Comparison of ENCODE assay signal across 8 mouse cellular contexts in the genomic region with DNA sequence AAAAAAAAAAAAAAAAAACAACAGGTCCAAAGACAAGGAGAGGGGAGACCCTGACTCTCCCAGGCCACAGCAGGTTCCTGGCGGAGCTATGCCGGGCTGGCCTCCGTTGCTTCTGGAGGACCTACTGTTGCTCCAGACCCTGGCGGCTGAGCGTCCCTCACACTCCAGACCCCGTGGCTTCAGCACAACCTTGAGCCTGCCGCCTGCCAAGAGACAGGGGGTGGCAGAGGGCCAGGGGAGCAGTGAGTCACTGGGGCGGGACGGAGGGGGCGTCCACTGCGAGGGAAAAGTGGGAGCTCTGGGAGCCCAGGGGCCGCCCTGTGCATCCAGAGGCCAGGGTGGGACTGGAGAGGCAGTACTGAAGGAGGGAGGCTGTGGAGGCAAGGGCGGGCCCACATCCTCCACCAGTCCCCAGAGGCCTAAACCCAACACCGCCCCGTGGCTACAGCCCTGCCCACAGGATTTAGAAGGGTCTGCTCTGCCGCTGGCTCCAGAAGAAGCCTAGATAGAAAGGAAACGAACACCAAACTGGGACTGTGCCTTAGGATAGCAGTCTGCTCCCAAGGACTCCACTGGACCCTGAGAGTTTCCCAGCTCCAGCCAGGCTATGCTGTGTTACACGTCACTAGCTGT.
A peak's percentile ranks its signal among the peaks of the same experiment; 100 is the strongest.
DNase-seq lines count a peak whose midpoint lies in the region; ATAC-seq and TF ChIP-seq lines count a peak whose summit lies in the region.

No protein-coding gene starts in this region.

- H3K4me3 ChIP-seq in lung, postnatal 0 days (ENCODE audit: low read depth, low read length), result peak overlapping the region; percentile 19; the same call in 1 of the 2 replicates

- peaks cover 7% of the 10 kb centered on the region for H3K4me1 ChIP-seq in lung, postnatal 0 days (ENCODE audit: insufficient read depth, low read depth, low read length)

- H3K36me3 ChIP-seq in lung, postnatal 0 days (ENCODE audit: insufficient read depth, low read length), result no peaks in the 10 kb centered on the region

- H3K27me3 ChIP-seq in lung, postnatal 0 days (replicated peaks; ENCODE audit: insufficient read depth, low read length), result no peaks in the 10 kb centered on the region

- peak overlapping the region; percentile 82 for H3K27ac ChIP-seq in lung, postnatal 0 days (ENCODE audit: low read length)

- WGBS in lung, postnatal 0 days, result 16% methylated on average over 17 of the region's 18 CpGs

- H3K9ac ChIP-seq in lung, postnatal 0 days (replicated peaks; ENCODE audit: low read depth), result no peak overlapping the region

- no peaks in the 10 kb centered on the region for H3K9me3 ChIP-seq in lung, postnatal 0 days (ENCODE audit: low read length)

- H3K4me2 ChIP-seq in lung, postnatal 0 days (replicated peaks; ENCODE audit: low read depth, low read length), result peak overlapping the region; percentile 38; the same call in 1 of the 2 replicates

- peak; percentile 96 for DNase-seq in Muller cell, postnatal 12 days (ENCODE audit: inconsistent ontology term)
- DNase-seq in cerebellum, adult 11-12 months, result peak; percentile 80
- DNase-seq in frontal cortex, postnatal 14 days (ENCODE audit: low spot score in 2 of 2), result peak; percentile 33 to 49
- peak; percentile 56 for DNase-seq in layer of hippocampus, adult 9-11 months
- DNase-seq in lung, postnatal 0 days (ENCODE audit: low spot score), result peak; percentile 95
- peak; percentile 31 for DNase-seq in right cerebral cortex, postnatal 25 days

- ATAC-seq in hematopoietic stem cell, adult 5-6 weeks (replicated peaks in 1 of 2; ENCODE audit: insufficient read depth in 1 of 2, low FRiP score in 2 of 2, low TSS enrichment in 1 of 2, low read depth in 1 of 2, poor library complexity in 2 of 2, severe bottlenecking in 2 of 2), result peak; percentile 6 to 9; a peak in 1 of 4 replicates
- peak; percentile 94 for ATAC-seq in lung, postnatal 0 days
- ATAC-seq in megakaryocyte progenitor cell, adult 5-6 weeks (replicated peaks; ENCODE audit: poor library complexity), result no peak

- TF ChIP-seq EP300 in lung, postnatal 0 days (IDR thresholded peaks at IDR 0.05), result no peak

- peak; percentile 39 for TF ChIP-seq CTCF in lung, postnatal 0 days (IDR thresholded peaks at IDR 0.05)

Comparison
In these comparisons a context has a peak if more than half of its experiments do, and no peak if none do; other contexts are left out.
1. DNase-seq: peak in every context shown above with its lines; median percentile 96 in Muller cell, postnatal 12 days; 95 in lung, postnatal 0 days; 80 in cerebellum, adult 11-12 months; 56 in layer of hippocampus, adult 9-11 months; 41 in frontal cortex, postnatal 14 days; 31 in right cerebral cortex, postnatal 25 days.